Mouse (Mus musculus) C2C12 (cell line): ENCODE measurements around the gene Peg10. TPM values are rescaled to one million over a fixed set of nuclear protein-coding genes. Genes with fewer than 3 reads are reported as not detected.
A peak's percentile ranks its signal among the peaks of the same experiment; 100 is the strongest.

ENCODE experiments used
- H3K27me3 ChIP-seq: one replicate; pipeline ENCODE4 v1.6.1; 2011; ENCODE audit not compliant: control insufficient read depth, insufficient read depth, insufficient read length
- H3K36me3 ChIP-seq: one replicate; pipeline ENCODE4 v1.6.1; 2011; ENCODE audit not compliant: control insufficient read depth, insufficient read depth
- H3K4me3 ChIP-seq: one replicate; pipeline ENCODE4 v1.5.1; 2011; ENCODE audit warnings: mild to moderate bottlenecking, control low read depth; ENCODE audit not compliant: poor library complexity, insufficient read depth, severe bottlenecking
- H3K79me2 ChIP-seq: one replicate; pipeline ENCODE4 v1.6.1; 2011; ENCODE audit not compliant: control insufficient read depth, insufficient read depth
- H3K79me3 ChIP-seq: one replicate; pipeline ENCODE4 v1.6.1; 2011; ENCODE audit warnings: low read depth, control low read depth
- H3ac ChIP-seq: one replicate; pipeline ENCODE3; 2011; ENCODE audit warnings: low read depth; ENCODE audit not compliant: control insufficient read depth, insufficient read length
- CEBPB ChIP-seq: IDR thresholded peaks from one replicate; pipeline ENCODE4 v1.6.1; 2011; ENCODE audit warnings: low read depth, mild to moderate bottlenecking, control low read depth, moderate library complexity
- CTCF ChIP-seq: IDR thresholded peaks from one replicate; pipeline ENCODE4 v1.5.1; 2011; ENCODE audit not compliant: control insufficient read depth, insufficient read depth, insufficient read length
- FOSL1 ChIP-seq: IDR thresholded peaks from one replicate; pipeline ENCODE4 v1.8.0; 2011; ENCODE audit warnings: mild to moderate bottlenecking, low read length; ENCODE audit not compliant: poor library complexity, insufficient read depth, severe bottlenecking
- MAX ChIP-seq: IDR thresholded peaks from one replicate; pipeline ENCODE4 v1.6.1; 2011; ENCODE audit warnings: mild to moderate bottlenecking, control low read depth
- MYOD1 ChIP-seq: IDR thresholded peaks from one replicate; pipeline ENCODE4 v1.6.1; 2011; ENCODE audit warnings: low read depth; ENCODE audit not compliant: control insufficient read depth, insufficient read length
- MYOG ChIP-seq: IDR thresholded peaks from one replicate; pipeline ENCODE4 v1.6.1; 2011; ENCODE audit not compliant: control insufficient read depth, insufficient read length; ENCODE audit errors: extremely low read depth
- USF1 ChIP-seq: IDR thresholded peaks from one replicate; pipeline ENCODE4 v1.6.1; 2011; ENCODE audit warnings: low read depth, mild to moderate bottlenecking, control low read depth, moderate library complexity
- long read RNA-seq, 2 experiments: library from polyadenylated mRNA; unstranded; transcript quantifications; one replicate each; pipeline ENCODE4 v2.0.0; 2019 to 2020
- polyA plus RNA-seq: library from polyadenylated mRNA; unstranded; fragments of >200 nt; fragmentation: generic; extraction: Trizol; gene quantifications from one replicate; pipeline ENCODE4 v1.2.1, GENCODE M21; 2012; ENCODE audit warnings: missing spikeins

The Peg10 gene
- polyA plus RNA-seq = 9.8 TPM
- long read RNA-seq, experiment 1 = 0 reads
- long read RNA-seq, experiment 2, full-length matches to known transcripts = 2 of 2 reads
- long read RNA-seq, experiment 2, partial matches to known transcripts = 0 of 2 reads
- long read RNA-seq, experiment 2, other reads (novel, unspliced or antisense) = 0 of 2 reads

DNA sequence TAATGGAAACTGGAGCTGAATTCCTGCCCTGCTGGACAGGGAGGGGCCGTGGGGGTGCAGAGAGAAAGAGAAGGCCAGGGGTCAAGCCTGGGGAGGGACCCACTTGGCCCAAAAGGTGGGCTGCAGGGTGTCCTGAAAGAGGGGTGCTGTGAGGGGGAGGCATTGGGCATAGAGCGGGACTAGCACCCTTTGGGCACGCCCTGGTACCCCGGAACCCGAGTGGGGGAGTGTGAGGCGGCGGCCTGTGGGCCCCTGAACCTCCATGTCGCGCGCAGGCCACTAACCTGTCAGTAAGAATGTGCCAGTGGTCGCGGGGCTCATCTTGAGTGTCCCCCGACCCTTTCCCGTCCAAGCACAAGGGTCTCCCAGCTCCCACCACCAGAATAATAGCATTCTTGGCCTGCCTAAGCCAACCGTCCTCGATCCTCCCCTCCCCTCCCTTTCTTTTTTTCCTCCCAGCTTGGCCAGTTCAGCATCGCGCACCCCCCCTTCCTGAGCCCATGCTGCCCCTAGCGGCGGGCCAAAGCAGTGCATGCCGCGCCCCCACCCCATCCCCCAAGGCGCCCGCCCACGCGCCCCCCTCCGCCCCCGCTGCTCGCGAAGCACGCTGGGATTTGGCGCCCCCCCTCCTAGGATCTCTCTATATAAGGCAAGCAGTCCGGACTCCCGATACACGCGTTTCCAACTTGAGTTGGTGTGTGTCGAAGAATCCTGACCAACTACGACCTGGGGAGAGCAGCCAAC is at the start of gene Peg10, which contains the start of gene Sgce:
Peg10 (plus strand) TSS at position 611 of the 744 bp plus-strand sequence.
Sgce (minus strand) TSS at position 512 of the 744 bp plus-strand sequence.
- TF ChIP-seq CEBPB = no peak
- TF ChIP-seq CTCF = peak; percentile 69
- Histone ChIP-seq H3K79me3 (no peaks in the 10 kb centered on the region), H3ac (peak within 1 kb of the TSS; percentile 69), H3K4me3 (peak within 1 kb of the TSS; percentile 28), H3K36me3 (no peaks in the 10 kb centered on the region), H3K27me3 (no peaks in the 10 kb centered on the region), H3K79me2 (no peaks in the 10 kb centered on the region)

DNA sequence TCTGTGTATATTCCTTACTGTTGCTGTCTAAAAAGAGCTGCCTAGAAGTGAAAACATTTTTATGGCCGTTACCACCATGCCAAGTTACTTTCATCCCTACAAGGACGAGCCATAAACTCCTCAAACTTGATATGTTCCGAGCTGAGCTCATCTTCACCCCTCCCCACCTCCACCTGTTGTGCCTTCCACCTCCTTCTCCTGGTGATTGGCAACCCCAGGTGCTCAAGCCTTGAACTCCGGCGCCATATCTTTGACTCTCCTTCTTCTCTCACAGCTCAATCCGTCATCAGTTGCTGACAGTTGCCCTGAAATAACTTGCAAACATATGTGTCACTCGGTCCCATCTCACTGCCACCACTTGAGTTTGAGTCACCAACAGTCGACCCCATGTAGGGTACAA is 45.5 kb upstream of the Peg10 start:
- no peak overlapping the region for H3ac ChIP-seq
- TF ChIP-seq MYOD1 (peak; percentile 68), CTCF (no peak)
- H3K79me3 ChIP-seq = no peaks in the 10 kb centered on the region
- H3K27me3 ChIP-seq = no peaks in the 10 kb centered on the region
- no peak overlapping the region for H3K4me3 ChIP-seq
- no peaks in the 10 kb centered on the region for H3K79me2 ChIP-seq
- H3K36me3 ChIP-seq = no peaks in the 10 kb centered on the region

DNA sequence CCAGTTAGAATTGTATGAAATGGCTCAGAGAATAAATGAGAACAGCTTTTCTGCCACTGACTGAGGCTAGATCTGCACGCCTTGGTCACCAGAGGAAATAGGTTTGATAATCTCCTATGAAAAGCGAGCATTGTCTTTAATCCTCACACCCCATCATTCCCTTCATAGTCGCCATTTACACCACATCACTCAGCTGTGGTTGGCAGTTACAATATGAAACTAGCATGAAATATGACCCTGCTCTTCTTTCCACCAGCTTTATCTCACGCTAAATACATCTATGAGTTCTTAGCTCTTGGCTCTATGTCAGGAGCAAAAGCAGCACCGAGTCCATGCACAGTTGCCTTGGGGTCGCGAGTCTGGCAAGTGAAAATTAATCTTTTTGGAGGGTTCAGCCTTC is 43.2 kb upstream of the Peg10 start:
- no peaks in the 10 kb centered on the region for H3K36me3 ChIP-seq
- TF ChIP-seq FOSL1 = no peak
- TF ChIP-seq CTCF = no peak
- no peak for TF ChIP-seq MAX
- TF ChIP-seq USF1 = no peak
- no peak for TF ChIP-seq MYOD1
- TF ChIP-seq CEBPB = no peak
- TF ChIP-seq MYOG = no peak
- H3K27me3 ChIP-seq = no peaks in the 10 kb centered on the region
- H3K79me3 ChIP-seq = no peaks in the 10 kb centered on the region
- H3K79me2 ChIP-seq = no peaks in the 10 kb centered on the region
- no peak overlapping the region for H3K4me3 ChIP-seq
- no peak overlapping the region for H3ac ChIP-seq

DNA sequence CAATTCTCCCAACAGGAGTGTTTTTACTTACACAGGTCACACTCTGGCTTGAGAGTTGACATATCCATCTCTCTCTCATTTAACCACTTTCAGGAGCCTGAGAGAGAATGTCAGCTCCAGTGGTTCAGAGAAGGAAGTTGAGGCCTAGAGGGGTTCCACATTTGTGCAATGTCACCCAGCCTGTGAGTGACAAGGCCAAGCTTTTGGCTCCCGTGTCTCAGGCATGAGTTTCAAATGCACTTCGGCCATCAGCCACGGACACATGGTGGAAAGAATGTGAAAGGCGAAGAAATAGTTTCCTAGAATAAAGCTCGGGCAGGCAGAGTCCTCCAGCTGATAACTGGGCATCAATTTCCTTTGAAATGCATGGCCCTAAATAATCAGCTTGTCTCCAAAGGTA is 40.7 kb upstream of the Peg10 start:
- Histone ChIP-seq H3K79me2 (no peaks in the 10 kb centered on the region), H3ac (no peak overlapping the region), H3K4me3 (no peak overlapping the region), H3K79me3 (no peaks in the 10 kb centered on the region), H3K27me3 (no peaks in the 10 kb centered on the region), H3K36me3 (no peaks in the 10 kb centered on the region)
- no peak for TF ChIP-seq MAX
- TF ChIP-seq MYOD1 = no peak
- no peak for TF ChIP-seq FOSL1
- TF ChIP-seq CTCF = no peak
- no peak for TF ChIP-seq USF1

DNA sequence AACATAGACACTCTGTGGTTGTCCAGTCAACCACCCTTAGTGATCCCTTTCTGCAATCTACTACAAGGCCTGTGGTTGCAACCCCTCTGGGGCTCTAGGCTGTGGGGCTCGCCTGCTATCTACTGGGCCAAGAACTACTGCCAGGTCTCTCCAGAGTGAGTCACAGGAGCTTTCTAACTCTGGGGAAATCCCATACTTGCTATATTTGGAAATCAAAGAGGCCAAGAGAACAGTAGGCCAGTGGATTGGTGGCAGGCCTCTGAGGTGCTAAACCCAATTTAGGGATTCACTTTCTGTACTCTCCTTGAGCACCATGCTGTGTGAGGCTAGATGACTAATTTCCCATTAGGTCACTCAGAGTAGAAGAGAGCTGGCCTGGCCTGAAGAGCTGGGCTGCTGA is 38.1 kb upstream of the Peg10 start:
- H3K27me3 ChIP-seq = no peaks in the 10 kb centered on the region
- H3K4me3 ChIP-seq = no peak overlapping the region
- no peaks in the 10 kb centered on the region for H3K36me3 ChIP-seq
- TF ChIP-seq MAX = no peak
- no peak for TF ChIP-seq MYOG
- TF ChIP-seq CEBPB = no peak
- TF ChIP-seq MYOD1 = no peak
- TF ChIP-seq FOSL1 = no peak
- no peak for TF ChIP-seq CTCF
- TF ChIP-seq USF1 = no peak
- H3K79me3 ChIP-seq = no peaks in the 10 kb centered on the region
- H3K79me2 ChIP-seq = no peaks in the 10 kb centered on the region
- no peak overlapping the region for H3ac ChIP-seq

DNA sequence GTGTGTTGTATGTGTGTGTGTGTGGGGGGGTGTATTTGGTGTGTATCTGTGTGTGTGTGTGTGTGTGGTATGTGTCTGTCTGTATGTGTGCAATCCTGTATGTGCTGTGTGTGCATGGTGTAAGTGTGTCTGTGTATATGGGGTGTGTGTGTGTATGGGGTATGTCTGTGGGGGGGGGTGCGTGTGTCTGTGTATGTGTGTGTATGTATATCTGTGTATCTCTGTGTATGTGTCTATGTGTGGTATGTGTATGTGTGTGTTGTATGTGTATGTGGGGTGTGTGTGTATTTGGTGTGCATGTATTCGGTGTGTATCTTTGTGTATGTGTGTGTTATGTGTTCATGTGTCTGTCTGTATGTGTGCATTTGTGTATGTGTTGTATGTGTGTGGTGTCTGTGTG is 30.9 kb upstream of the Peg10 start:
- no peak overlapping the region for H3K4me3 ChIP-seq
- no peaks in the 10 kb centered on the region for H3K79me2 ChIP-seq
- H3K79me3 ChIP-seq = no peaks in the 10 kb centered on the region
- no peaks in the 10 kb centered on the region for H3K27me3 ChIP-seq
- no peaks in the 10 kb centered on the region for H3K36me3 ChIP-seq
- no peak overlapping the region for H3ac ChIP-seq
- no peak for TF ChIP-seq CTCF
